Mouse (Mus musculus) erythroid progenitor cell, adult 5-6 weeks (primary cell): ENCODE results near the gene Cox6b1. TPM values are rescaled to one million over a fixed set of nuclear protein-coding genes. Genes with fewer than 3 reads are reported as not detected.
A peak's percentile ranks its signal among the peaks of the same experiment; 100 is the strongest.

Source experiments
- ATAC-seq: replicated peaks from 2 replicates; pipeline ENCODE4 v1.8.0; 2016; ENCODE audit warnings: moderate number of reproducible peaks, mild to moderate bottlenecking, moderate TSS enrichment, inconsistent platforms; ENCODE audit not compliant: poor library complexity, low FRiP score, severe bottlenecking
- total RNA-seq, 2 experiments: library from RNA; stranded (forward) in 1 of 2; stranded (reverse) in 1 of 2; fragments of 150-400 nt in 1 of 2; fragments of 186-747, 209-891 nt in 1 of 2; gene quantifications; 2 replicates each; pipeline versions ENCODE4 v1.2.3 to v1.2.4; 2015 to 2017; ENCODE audit warnings: low replicate concordance in 2 of 2

Gene Cox6b1
- total RNA-seq, 2 experiments from 2014 or later = 128 to 152 TPM

DNA sequence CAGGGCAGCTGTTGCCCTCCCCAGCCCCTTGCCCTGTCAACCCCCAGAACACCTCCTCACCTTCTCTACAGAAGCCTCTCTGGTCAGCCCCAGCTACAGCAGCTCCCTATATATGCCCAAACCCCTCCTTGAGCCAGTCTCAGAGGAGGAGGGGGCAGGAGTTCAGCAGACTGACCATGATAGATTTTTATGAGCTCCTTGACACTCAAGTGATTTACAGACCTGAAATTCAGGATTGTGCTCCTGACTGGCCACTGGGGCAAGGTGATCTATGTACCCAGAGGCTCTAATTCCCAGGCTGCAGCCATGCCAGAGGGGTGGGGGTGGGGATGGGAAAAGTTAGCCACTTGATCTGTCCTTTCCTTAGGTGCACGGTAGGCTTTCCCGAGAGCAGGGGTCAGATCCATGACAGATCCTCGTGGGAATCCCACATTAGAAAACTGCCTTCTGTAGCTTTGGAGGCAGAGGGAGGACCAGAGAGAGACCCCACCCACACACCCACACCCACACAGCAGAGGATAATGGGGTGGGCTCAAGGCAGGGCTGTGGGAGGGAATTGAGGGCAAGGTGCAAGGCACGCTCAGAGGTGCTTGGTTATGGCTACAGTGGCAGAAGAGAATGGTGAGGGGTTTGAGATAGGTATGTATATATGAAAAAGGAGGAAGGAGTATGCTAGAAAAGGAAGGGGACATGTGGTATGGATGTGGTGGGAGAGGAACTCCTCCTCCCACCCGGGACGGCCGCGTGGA, 13.1 kb downstream of the Cox6b1 start, which contains the start of gene Upk1a:
Gene Upk1a (minus strand): TSS at position 194 of the 749 bp plus-strand sequence.
- ATAC-seq = no peak

DNA sequence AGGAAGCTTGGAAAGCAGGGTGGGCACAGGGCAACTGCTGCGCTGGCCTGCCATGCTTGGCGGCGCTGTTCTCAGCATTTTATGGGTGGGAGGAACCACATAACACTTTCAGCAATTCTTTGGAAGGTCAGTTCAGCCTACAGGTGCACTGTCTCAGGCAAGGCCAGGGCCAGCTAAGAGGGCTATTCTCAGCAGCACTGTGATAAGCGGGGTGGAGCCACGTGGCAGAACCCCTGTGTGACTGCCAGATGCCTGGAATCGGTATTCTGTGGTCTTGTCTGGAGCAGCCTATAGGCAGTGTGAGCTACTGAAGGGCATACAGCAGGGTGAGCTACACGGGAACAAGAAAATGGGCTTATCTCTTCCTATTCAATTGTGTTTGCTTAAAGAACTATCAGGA, 15.9 kb downstream of the Cox6b1 start:
- ATAC-seq = no peak

DNA sequence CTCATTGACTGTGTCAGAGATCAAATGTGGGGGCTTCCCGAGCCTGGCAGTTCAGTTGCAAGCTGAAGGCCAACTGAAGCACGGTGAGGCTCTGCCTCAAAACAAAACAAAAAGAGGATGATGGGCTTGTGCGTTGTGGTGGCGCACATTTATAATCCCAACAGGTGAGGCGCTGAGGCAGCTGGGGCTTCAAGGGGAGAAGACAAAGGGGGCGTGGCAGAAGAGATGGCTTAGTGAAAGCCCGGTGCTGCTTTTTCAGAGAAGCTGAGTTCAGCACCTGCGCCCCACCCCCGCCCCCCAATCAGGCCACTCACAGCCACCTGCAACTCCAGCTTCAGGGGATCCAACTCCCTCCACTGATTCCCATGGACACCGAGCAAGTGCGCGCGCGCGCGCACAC, 17.5 kb downstream of the Cox6b1 start:
- no peak for ATAC-seq

DNA sequence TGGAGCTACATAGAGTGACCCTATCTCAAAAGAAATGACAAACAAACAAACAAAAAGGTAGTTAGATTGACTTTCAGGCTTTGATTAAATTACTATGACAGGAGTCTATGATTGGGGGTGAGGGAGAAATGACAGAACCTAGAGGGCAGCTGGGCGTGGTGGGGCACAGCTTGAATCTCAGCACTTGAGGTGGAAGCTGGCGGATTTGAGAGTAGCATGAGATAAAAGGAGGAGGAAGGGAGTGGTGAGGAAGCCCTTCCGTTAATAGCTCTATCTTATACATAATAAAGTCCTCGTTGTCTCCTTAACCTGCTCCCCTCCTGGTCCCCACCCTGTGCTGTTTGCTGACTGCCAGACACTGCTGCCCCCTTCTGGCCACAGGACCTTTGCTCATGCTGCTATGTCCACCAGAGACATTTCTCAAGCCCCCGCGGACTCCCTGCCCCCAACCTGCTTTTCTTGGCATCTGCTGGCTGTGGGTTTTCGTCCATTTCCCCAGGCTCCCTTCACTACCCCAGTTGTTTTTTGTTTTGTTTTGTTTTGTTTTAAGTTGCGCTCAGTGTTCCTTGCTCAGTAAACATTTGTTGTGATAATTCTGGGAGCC, 18.1 kb downstream of the Cox6b1 start:
- ATAC-seq = peak; percentile 70; the same call in 1 of the 2 replicates

DNA sequence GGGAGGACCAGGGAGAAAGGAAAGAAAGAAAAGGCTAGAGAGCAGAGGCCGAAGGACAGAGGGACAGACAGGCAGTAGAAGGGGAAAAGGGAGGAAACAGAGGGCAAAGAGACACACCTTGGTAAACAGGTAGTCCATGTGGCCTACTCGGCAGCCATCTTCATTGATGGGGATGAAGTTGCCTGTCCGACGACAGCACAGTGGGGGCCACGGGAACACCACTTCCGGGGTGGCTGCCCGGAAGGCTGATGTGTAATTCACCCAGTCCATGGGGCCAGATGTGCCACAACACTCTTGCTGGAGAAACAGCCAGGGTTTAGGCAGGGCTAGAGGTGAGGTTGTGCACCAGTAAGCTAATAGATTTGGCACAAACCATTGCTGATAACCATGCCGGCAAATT, 21.0 kb downstream of the Cox6b1 start:
- no peak for ATAC-seq

DNA sequence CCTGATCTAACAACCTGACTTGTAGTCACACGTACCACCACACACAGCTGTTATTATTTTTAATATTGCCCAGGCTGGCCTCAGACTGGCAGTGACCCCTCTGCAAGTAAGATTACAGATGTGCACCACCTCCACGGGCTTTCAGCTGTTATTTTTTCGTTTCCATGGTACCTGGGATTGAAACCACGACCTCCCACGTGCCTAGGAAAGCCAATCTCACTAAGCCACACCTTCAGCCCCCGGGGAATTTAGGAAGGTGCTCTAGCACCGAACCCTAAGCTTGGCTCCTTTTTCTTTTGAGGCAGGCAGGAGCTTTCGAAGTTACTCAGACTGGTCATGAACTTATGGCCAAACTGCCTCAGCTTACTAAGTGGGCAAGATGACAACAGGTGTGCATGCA, 21.5 kb downstream of the Cox6b1 start:
- ATAC-seq = no peak

DNA sequence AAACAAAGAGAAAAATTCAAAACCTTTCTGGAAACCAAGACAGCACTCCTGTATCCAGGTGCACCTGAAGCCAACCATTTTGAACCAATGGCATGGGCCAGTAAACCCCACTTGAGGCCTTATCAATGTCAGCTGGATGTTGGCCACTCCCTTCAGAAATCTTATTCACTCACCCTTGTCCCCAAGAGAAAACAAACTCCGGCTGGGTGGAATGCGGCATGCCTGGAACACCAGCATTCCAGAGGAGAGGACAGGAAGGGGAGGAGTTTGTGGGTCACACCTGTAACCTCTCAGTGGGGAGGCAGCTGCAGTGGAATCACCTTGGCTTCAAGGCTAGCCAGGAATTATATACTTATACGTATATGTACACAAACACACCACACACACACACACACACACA, 23.4 kb downstream of the Cox6b1 start:
- no peak for ATAC-seq

DNA sequence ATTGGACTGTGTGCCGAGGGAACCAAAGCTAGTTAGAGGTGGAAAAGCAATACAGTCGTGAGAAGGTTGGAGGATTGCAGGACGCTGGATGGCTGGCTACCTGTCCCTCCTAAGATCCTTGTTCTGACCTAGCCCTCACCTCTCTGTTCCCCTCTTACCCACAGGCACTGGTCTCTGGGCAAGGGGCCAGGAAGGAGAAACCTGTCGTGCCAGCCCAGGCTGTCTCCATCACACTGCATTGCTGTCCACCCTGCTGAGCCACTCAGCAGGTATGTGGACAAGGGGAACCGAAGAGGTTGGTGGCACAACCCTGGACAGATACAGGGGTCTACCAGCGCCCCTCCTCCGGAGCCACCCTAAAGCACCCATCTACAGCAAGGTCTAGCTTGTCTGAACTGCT, 25.3 kb downstream of the Cox6b1 start:
- ATAC-seq = no peak

DNA sequence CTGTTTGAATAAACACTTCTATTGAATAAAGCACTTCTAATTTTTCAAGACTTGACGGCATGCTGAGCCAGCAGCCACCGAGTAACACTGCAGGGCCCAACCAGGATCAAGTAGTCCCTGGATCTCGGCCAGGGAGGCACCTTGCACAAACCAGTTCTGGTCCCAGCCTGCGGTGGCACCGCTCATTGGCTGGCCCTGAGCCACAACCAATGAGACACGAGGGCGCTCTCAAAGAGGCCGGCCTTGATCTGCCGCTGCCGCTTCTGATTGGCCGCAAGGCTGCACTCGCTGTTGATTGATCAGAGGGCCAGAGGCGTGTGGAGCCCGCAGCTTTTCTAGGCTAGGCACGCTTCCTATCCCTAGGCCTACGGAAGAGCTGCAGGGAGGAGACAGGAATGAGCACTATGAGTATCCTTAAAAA, 26.0 kb downstream of the Cox6b1 start:
- peak; percentile 99 for ATAC-seq

DNA sequence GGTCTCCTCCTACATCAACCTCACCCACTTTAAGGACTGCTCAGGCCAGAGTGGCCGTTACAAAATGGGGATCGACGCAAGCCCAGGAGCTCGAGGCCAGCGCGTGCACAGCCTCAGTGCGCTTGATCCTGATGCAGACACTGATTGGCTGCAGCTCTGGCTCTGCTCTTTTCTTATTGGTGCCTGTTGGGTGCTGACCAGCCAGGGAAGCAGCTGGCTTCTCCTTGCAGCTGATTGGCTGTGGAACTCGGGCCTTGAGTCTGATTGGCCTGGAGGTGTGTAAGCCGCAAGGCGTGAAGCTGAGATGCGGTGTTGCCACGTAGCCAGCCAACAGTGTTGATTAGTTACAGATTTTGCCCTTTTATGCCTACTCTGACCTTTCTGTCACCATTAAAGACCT, 27.2 kb downstream of the Cox6b1 start, which contains the start of gene Zbtb32:
Gene Zbtb32 (minus strand): TSS at position 124 of the 400 bp plus-strand sequence.
- no peak for ATAC-seq

DNA sequence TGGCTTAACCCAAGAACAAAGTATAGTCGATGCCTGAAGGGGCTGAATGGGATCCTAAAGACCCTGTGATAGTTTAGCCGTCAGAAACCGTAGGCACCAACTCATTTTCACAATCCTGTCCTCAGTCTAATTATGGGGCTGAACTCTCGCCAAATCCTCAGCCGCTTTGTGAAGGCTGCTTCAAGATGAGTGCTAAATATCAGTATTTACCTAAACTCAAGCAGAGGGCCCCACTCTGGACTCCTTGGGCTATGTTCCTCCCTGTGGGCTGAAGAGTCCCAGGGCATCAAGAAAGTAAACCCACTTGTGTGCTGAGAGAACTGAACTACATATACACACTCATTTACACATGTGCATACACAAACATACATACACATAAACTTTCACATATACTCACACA, 29.1 kb downstream of the Cox6b1 start:
- no peak for ATAC-seq

DNA sequence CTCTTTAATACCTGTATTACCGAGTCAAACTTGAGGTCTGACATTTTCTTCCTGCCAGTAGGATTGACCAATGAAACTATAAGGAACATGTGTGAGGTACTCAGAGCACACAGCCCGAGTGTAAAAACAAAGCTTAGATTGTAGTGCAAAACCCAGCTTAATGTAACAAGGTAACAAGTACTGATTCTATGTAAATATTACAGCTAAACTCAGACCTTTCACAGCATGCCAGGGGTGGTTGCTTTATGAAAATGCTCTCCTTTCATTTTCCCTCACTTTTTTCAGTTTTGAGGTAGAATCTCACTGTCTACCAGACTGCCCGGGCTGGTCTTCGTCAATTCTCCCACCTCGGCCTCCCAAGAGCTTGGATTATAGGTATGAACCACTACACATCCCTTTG, 29.9 kb downstream of the Cox6b1 start:
- no peak for ATAC-seq

DNA sequence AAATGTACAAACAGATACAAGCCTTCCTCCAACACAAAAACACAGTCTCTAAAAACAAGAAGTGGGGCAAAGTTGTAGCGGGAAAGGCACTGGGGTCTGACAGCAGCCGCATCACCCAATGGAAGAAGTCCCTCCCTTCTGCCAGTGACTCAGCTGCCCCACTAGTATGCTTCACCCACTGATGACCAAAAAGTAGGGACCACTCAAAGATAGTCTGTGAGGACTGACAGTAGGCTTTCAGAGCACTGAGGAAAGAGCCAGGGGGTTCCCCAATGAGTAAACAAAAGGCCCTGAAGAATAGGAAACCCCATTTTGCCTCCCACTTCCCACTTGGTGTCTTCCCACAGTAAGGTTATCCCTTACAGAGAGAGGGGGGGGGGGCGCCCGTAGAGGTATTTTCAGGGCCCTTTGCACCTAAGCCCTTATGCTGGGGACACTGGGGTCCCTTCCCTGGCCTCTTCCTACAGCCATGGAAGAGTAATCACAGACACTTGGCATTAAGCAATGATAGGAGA, 31.4 kb downstream of the Cox6b1 start:
- no peak for ATAC-seq

DNA sequence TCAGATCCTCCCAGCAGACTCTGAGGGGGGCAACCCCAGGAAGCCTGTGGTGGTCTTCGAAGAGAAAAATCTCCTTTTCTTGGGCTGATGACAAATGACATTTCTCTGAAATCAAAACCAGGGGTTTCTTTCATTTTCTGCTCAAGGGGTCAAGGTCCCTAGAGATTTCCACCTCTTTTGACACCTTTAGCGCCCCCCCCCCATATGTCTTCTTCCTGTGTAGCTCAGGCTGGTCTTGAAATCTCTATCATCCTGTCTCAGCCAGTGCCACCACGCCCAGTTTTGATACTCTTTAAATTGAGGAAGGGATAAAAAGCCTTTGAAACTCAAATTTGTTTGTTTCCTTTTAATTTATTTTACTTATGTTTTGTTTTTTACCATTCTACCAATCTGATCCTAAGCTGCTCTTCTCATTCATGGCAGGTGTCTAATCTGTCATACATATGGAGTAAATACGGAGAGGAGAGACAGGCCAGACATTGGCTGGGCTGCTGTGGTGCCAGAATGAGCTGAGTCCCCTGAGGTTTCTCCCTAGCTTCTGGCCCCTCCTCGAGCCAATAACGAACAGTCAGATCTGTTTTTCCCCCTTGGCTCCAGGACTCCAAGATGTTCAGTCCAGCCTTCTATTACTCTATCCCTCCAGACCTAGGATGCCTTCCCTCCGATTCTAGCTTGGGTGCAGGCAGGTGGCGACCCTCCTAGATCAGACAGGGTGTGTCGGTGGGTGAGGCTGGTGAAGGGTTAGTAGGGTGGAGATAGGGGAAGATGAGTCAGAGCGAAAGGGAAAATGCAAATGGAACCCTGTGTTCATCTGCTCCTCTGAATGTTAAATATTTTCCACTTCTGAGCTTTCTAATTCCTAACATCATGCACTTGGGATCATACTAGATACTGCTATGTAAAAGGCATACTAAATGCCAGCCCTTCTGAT, 32.1 kb downstream of the Cox6b1 start:
- no peak for ATAC-seq

DNA sequence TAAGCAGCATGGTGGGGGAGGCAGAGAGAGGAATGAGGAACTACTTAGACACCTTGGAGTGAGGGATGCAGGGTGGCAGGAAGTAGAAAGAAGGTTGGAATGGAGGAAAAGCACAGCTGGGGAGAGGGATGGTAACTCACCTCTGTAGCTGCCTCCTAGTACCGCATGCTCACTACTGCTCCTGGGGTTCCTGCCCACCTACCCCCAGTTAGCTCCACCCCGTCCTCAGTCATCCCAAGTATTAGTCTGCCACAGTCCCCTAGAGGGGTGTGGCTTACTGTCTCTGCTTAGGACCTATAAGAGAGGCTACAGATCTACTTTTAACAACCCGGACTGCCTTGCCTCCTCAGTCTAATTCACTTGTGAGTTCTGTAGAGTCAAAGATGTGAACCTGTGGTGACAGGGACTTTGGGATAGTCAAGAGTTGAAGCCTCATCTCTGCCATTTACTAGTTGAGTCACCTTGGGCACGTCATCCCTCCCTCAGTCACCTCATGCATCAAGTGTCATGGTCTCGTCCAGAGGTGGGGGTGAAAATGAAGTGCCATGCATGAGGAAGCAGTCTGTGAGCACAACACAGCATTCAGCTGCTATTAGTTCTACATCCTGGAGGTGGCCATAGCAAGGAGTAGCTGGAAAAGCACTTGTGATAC, 33.1 kb downstream of the Cox6b1 start:
- ATAC-seq = no peak

DNA sequence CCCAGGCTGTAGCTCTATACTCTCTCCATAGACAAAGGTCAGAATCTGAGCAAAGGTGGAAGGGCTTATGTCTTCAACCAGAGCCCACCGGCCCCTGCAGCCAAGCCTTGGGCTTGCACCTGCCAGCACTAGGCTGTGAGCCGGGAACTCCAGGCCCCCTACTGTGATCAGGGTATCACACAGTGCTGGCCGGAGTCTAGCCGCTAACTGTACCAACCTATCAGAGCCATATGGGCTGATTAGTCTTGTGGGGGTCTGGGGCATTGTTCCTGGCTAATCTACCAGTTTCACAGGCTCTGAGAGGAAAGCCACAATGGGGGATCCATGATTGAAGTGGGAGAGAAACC, 34.4 kb downstream of the Cox6b1 start:
- ATAC-seq = no peak

DNA sequence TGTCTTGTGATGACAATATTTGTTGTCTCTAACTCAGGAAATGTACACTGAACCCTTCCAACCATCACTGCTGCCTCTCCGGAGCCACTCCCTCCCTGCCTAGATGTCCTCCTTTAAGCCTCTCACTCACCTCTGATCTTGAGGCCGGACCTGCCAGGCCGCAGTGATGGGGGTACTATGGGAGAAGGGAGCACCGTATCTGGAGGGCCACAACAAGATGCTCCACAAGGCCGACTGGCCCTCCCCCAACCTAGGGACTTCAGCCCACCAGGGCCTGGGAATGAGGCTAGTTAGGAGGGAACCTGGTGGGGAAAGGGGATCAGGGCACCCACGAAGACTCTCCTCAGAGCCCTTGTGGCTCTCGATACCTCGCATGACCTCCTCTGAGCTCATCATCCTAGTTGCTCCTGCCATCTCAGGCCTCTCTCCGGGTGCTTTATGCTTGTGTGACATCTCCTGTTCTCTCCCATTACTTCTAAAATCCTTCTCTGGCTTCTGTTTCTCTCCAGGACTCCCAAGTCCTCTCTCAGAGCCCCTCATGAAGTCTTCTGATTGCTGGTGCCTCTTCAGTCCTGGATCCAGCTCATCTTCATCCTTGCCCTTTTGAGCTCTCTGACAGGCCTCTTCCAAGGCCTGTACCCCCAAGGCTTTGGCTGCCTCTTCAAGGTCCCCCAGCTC, 34.9 kb downstream of the Cox6b1 start:
- no peak for ATAC-seq

DNA sequence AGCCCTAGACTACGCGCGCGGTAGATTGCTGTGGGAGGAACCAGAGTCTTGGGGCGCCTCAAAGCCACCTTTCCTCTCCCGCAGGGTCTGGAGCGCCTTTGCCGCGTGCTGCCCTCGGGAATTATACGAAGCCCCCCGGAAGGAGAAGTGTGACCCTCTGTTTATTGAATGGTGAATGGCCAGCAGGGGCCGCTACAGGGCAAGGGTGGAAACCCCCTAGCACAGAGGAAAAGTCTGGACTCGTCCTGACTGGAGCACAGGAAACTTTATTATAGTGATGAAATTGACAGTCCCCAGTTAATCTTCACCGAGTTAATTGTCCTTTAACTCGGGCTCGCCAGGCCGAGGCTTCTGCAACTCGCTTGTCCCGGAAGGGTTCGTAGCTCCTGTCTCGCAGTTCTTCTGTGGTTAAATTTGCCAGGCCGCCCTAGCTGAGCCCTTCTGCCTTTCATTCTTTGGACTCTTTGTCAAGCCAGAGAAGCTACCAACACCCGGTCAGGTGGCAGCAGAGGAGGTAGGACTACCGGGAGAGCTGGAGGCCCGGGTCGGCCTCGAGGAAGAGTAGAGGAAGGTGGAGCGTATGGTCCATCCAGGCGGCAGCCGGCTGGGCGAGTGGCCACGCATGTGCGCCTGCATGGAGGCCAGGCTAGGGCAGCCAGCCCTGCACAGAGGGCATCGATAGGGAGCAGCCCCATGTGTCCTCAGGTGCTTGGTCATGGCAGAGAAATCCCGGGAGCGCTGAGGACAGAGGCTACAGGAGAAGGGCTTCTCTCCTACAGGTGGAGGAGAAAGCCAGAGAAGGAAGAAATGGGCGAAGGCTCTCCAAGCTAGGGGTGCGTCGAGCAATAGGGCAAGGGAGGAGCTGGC, 36.3 kb downstream of the Cox6b1 start:
- peak; percentile 56 for ATAC-seq
